Mouse (Mus musculus): ENCODE measurements around the gene Hdac8. TPM values are rescaled to one million over a fixed set of nuclear protein-coding genes. Genes with fewer than 3 reads are reported as not detected.

Gene Hdac8
- polyA plus RNA-seq, 2 experiments = 0.43 to 2.3 TPM

- Histone ChIP-seq H3K4me1 (replicated peaks; ENCODE audit: control insufficient read depth in 2 of 2, insufficient read depth in 2 of 2, low read length in 1 of 2) (no peaks in the 10 kb centered on the region), H3K9me3 (ENCODE audit: control insufficient read depth, low read length) (no peaks in the 10 kb centered on the region), H3K27me3 (ENCODE audit: control insufficient read depth, insufficient read depth, low read length) (no peaks in the 10 kb centered on the region), H3K4me3 (ENCODE audit: insufficient read depth in 1 of 2, low read depth in 2 of 2, low read length in 2 of 2) (no peak overlapping the region), H3K4me2 (ENCODE audit: low read depth) (no peak overlapping the region), H3K36me3 (replicated peaks; ENCODE audit: control insufficient read depth, insufficient read depth, low read depth) (no peaks in the 10 kb centered on the region), H3K9ac (replicated peaks) (no peak overlapping the region), H3K27ac (no peak overlapping the region)
- ATAC-seq (ENCODE audit: insufficient read depth) = no peak
- TF ChIP-seq EP300 (IDR thresholded peaks at IDR 0.05; ENCODE audit: low read depth) = no peak
- TF ChIP-seq CTCF (IDR thresholded peaks at IDR 0.05; ENCODE audit: low read depth) = no peak
- 67% methylated on average over 3 of the region's 3 CpGs for WGBS (ENCODE audit: insufficient replicate concordance)
- DNase-seq (ENCODE audit: low read depth in 3 of 3, low spot score in 3 of 3) = no peak
These were observed 138.6 kb downstream of the Hdac8 start for GRCm38 (mm10) chrX:102366510-102366909.

- Histone ChIP-seq H3K36me3 (replicated peaks; ENCODE audit: control insufficient read depth, insufficient read depth, low read depth) (no peaks in the 10 kb centered on the region), H3K4me1 (replicated peaks; ENCODE audit: control insufficient read depth in 2 of 2, insufficient read depth in 2 of 2, low read length in 1 of 2) (no peaks in the 10 kb centered on the region), H3K9ac (replicated peaks) (no peak overlapping the region), H3K27ac (no peak overlapping the region), H3K27me3 (ENCODE audit: control insufficient read depth, insufficient read depth, low read length) (no peaks in the 10 kb centered on the region), H3K9me3 (ENCODE audit: control insufficient read depth, low read length) (no peaks in the 10 kb centered on the region), H3K4me2 (ENCODE audit: low read depth) (no peak overlapping the region), H3K4me3 (ENCODE audit: insufficient read depth in 1 of 2, low read depth in 2 of 2, low read length in 2 of 2) (no peak overlapping the region)
- DNase-seq (ENCODE audit: low read depth in 3 of 3, low spot score in 3 of 3) (no peak), ATAC-seq (ENCODE audit: insufficient read depth) (no peak)
- TF ChIP-seq EP300 (IDR thresholded peaks at IDR 0.05; ENCODE audit: low read depth) (no peak), CTCF (IDR thresholded peaks at IDR 0.05; ENCODE audit: low read depth) (no peak)
- WGBS (ENCODE audit: insufficient replicate concordance) = 60% methylated on average over 2 of the region's 2 CpGs
These were observed 142.9 kb downstream of the Hdac8 start for GRCm38 (mm10) chrX:102362244-102362643.

GRCm38 (mm10) chrX:102353412-102353811 lies 151.7 kb downstream of the Hdac8 start:
- no peak overlapping the region for H3K4me2 ChIP-seq (ENCODE audit: low read depth)
- H3K9me3 ChIP-seq (ENCODE audit: control insufficient read depth, low read length) = no peaks in the 10 kb centered on the region
- H3K4me3 ChIP-seq (ENCODE audit: insufficient read depth in 1 of 2, low read depth in 2 of 2, low read length in 2 of 2) = no peak overlapping the region
- no peak for DNase-seq (ENCODE audit: low read depth in 3 of 3, low spot score in 3 of 3)
- no peaks in the 10 kb centered on the region for H3K27me3 ChIP-seq (ENCODE audit: control insufficient read depth, insufficient read depth, low read length)
- no peak for TF ChIP-seq EP300 (IDR thresholded peaks at IDR 0.05; ENCODE audit: low read depth)
- no peak for TF ChIP-seq CTCF (IDR thresholded peaks at IDR 0.05; ENCODE audit: low read depth)
- H3K36me3 ChIP-seq (replicated peaks; ENCODE audit: control insufficient read depth, insufficient read depth, low read depth) = no peaks in the 10 kb centered on the region
- ATAC-seq (ENCODE audit: insufficient read depth) = no peak
- 58% methylated on average over 3 of the region's 3 CpGs for WGBS (ENCODE audit: insufficient replicate concordance)
- H3K27ac ChIP-seq = no peak overlapping the region
- no peaks in the 10 kb centered on the region for H3K4me1 ChIP-seq (replicated peaks; ENCODE audit: control insufficient read depth in 2 of 2, insufficient read depth in 2 of 2, low read length in 1 of 2)
- H3K9ac ChIP-seq (replicated peaks) = no peak overlapping the region

GRCm38 (mm10) chrX:102349843-102350731 lies 155.1 kb downstream of the Hdac8 start:
- 74% methylated on average over 14 of the region's 14 CpGs for WGBS (ENCODE audit: insufficient replicate concordance)
- Histone ChIP-seq H3K4me2 (ENCODE audit: low read depth) (no peak overlapping the region), H3K4me3 (ENCODE audit: insufficient read depth in 1 of 2, low read depth in 2 of 2, low read length in 2 of 2) (no peak overlapping the region), H3K9me3 (ENCODE audit: control insufficient read depth, low read length) (no peaks in the 10 kb centered on the region), H3K9ac (replicated peaks) (no peak overlapping the region), H3K36me3 (replicated peaks; ENCODE audit: control insufficient read depth, insufficient read depth, low read depth) (no peaks in the 10 kb centered on the region), H3K4me1 (replicated peaks; ENCODE audit: control insufficient read depth in 2 of 2, insufficient read depth in 2 of 2, low read length in 1 of 2) (no peaks in the 10 kb centered on the region), H3K27ac (no peak overlapping the region), H3K27me3 (ENCODE audit: control insufficient read depth, insufficient read depth, low read length) (no peaks in the 10 kb centered on the region)
- ATAC-seq (ENCODE audit: insufficient read depth) (no peak), DNase-seq (ENCODE audit: low read depth in 3 of 3, low spot score in 3 of 3) (no peak)
- TF ChIP-seq CTCF (IDR thresholded peaks at IDR 0.05; ENCODE audit: low read depth) (no peak), EP300 (IDR thresholded peaks at IDR 0.05; ENCODE audit: low read depth) (no peak)

GRCm38 (mm10) chrX:102348886-102349486 lies 156.2 kb downstream of the Hdac8 start:
- DNase-seq (ENCODE audit: low read depth in 3 of 3, low spot score in 3 of 3) = no peak
- H3K27me3 ChIP-seq (ENCODE audit: control insufficient read depth, insufficient read depth, low read length) = no peaks in the 10 kb centered on the region
- H3K36me3 ChIP-seq (replicated peaks; ENCODE audit: control insufficient read depth, insufficient read depth, low read depth) = no peaks in the 10 kb centered on the region
- H3K9ac ChIP-seq (replicated peaks) = no peak overlapping the region
- H3K27ac ChIP-seq = no peak overlapping the region
- no peak overlapping the region for H3K4me2 ChIP-seq (ENCODE audit: low read depth)
- no peak overlapping the region for H3K4me3 ChIP-seq (ENCODE audit: insufficient read depth in 1 of 2, low read depth in 2 of 2, low read length in 2 of 2)
- no peak for TF ChIP-seq CTCF (IDR thresholded peaks at IDR 0.05; ENCODE audit: low read depth)
- no peak for TF ChIP-seq EP300 (IDR thresholded peaks at IDR 0.05; ENCODE audit: low read depth)
- 59% methylated on average over 9 of the region's 9 CpGs for WGBS (ENCODE audit: insufficient replicate concordance)
- H3K4me1 ChIP-seq (replicated peaks; ENCODE audit: control insufficient read depth in 2 of 2, insufficient read depth in 2 of 2, low read length in 1 of 2) = no peaks in the 10 kb centered on the region
- no peaks in the 10 kb centered on the region for H3K9me3 ChIP-seq (ENCODE audit: control insufficient read depth, low read length)
- ATAC-seq (ENCODE audit: insufficient read depth) = no peak
